Mouse (Mus musculus): ENCODE measurements around the gene Agbl4. TPM values are rescaled to one million over a fixed set of nuclear protein-coding genes. Genes with fewer than 3 reads are reported as not detected.

Agbl4 gene
- polyA plus RNA-seq, 2 experiments: 0.17 to 0.21 TPM

DNA sequence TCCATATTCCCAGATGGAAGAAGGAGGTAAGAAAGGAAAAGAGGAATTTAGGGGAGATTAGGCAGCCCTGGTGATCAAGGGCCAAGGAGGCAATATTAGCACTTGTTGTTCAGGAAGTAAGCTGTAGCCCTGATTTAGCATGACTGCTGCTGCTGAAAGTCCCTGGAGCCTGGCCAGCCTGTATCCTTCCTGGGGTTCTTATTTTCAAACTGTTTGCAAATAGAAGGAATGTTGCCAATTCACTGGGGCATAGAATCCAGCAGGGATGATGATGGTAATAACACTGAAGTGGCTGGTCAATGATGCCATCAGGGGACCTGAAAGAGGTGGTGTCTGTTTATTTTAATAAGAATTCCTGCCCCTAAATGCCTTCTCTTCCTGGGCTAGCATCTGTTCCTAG, 518.6 kb downstream of the Agbl4 start:
- no peak for DNase-seq (ENCODE audit: low spot score)
- H3K4me1 ChIP-seq (ENCODE audit: control insufficient read depth, insufficient read depth, low read length): no peaks in the 10 kb centered on the region
- H3K9me3 ChIP-seq (ENCODE audit: control insufficient read depth, low read length): no peaks in the 10 kb centered on the region
- H3K9ac ChIP-seq (ENCODE audit: low read depth, low read length, severe bottlenecking): no peak overlapping the region
- ATAC-seq (ENCODE audit: low FRiP score, low read depth): no peak
- no peaks in the 10 kb centered on the region for H3K27me3 ChIP-seq (ENCODE audit: control insufficient read depth, insufficient read depth, low read length)
- H3K4me2 ChIP-seq (replicated peaks; ENCODE audit: low read depth, low read length, severe bottlenecking): no peak overlapping the region
- H3K27ac ChIP-seq (replicated peaks; ENCODE audit: low read depth, low read length): no peak overlapping the region
- no peak overlapping the region for H3K4me3 ChIP-seq (replicated peaks; ENCODE audit: low read length)
- TF ChIP-seq POLR2A (IDR thresholded peaks at IDR 0.05; ENCODE audit: borderline replicate concordance, extremely low read depth, insufficient read depth, insufficient read length): no peak
- no peaks in the 10 kb centered on the region for H3K36me3 ChIP-seq (ENCODE audit: control insufficient read depth, insufficient read depth, low read length)

DNA sequence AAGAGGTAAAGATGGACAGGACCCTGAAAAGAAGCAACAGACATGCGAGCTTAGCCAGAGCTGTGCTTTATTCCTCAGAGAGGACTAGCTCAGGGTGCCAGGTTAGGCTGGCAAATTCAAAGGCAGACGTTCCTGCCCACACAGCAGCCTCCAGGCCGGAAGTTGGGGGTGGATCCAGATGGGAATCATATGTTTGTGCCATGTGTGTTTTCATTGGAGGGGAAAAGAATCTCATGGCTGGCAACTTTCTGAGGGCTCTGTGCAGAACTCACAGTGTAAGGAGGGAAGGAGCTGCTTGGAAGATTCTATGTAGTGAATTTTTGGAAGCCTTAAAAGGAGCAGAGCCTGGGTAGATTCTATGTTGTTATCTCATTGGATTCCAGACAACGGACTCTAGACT, 519.1 kb downstream of the Agbl4 start:
- Histone ChIP-seq H3K36me3 (ENCODE audit: control insufficient read depth, insufficient read depth, low read length) (no peaks in the 10 kb centered on the region), H3K9me3 (ENCODE audit: control insufficient read depth, low read length) (no peaks in the 10 kb centered on the region), H3K4me3 (replicated peaks; ENCODE audit: low read length) (no peak overlapping the region), H3K27me3 (ENCODE audit: control insufficient read depth, insufficient read depth, low read length) (no peaks in the 10 kb centered on the region), H3K4me1 (ENCODE audit: control insufficient read depth, insufficient read depth, low read length) (no peaks in the 10 kb centered on the region), H3K27ac (replicated peaks; ENCODE audit: low read depth, low read length) (no peak overlapping the region), H3K4me2 (replicated peaks; ENCODE audit: low read depth, low read length, severe bottlenecking) (no peak overlapping the region), H3K9ac (ENCODE audit: low read depth, low read length, severe bottlenecking) (no peak overlapping the region)
- ATAC-seq (ENCODE audit: low FRiP score, low read depth) (no peak), DNase-seq (ENCODE audit: low spot score) (no peak)
- WGBS: 37% methylated on average over 4 of the region's 4 CpGs
- no peak for TF ChIP-seq POLR2A (IDR thresholded peaks at IDR 0.05; ENCODE audit: borderline replicate concordance, extremely low read depth, insufficient read depth, insufficient read length)

DNA sequence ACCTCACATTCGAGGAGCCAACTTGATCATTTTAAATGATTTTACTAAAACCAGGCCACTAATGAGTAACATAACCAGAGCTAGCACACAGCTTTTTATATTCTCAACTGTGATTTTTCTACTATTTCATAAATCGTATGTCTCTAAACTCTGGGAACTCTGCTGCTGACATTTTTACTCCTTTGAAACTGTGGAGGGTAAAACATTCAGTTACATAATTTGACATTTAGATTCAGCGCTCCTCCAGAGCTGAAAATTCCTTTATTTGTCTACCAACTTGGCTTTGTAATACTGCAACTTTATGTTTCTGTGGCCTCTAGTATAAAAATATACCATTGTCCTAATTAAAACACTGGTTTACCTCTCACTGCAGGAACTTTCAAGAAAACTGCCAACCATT, 523.6 kb downstream of the Agbl4 start:
- H3K9me3 ChIP-seq (ENCODE audit: control insufficient read depth, low read length): no peaks in the 10 kb centered on the region
- DNase-seq (ENCODE audit: low spot score) (no peak), ATAC-seq (ENCODE audit: low FRiP score, low read depth) (no peak)
- no peak overlapping the region for H3K4me2 ChIP-seq (replicated peaks; ENCODE audit: low read depth, low read length, severe bottlenecking)
- no peaks in the 10 kb centered on the region for H3K36me3 ChIP-seq (ENCODE audit: control insufficient read depth, insufficient read depth, low read length)
- H3K9ac ChIP-seq (ENCODE audit: low read depth, low read length, severe bottlenecking): no peak overlapping the region
- no peaks in the 10 kb centered on the region for H3K27me3 ChIP-seq (ENCODE audit: control insufficient read depth, insufficient read depth, low read length)
- H3K27ac ChIP-seq (replicated peaks; ENCODE audit: low read depth, low read length): no peak overlapping the region
- TF ChIP-seq POLR2A (IDR thresholded peaks at IDR 0.05; ENCODE audit: borderline replicate concordance, extremely low read depth, insufficient read depth, insufficient read length): no peak
- no peaks in the 10 kb centered on the region for H3K4me1 ChIP-seq (ENCODE audit: control insufficient read depth, insufficient read depth, low read length)
- no peak overlapping the region for H3K4me3 ChIP-seq (replicated peaks; ENCODE audit: low read length)
- WGBS: 81% methylated on average over 3 of the region's 3 CpGs

- WGBS: 75% methylated on average over 2 of the region's 2 CpGs
- H3K36me3 ChIP-seq (ENCODE audit: control insufficient read depth, insufficient read depth, low read length): no peaks in the 10 kb centered on the region
- ATAC-seq (ENCODE audit: low FRiP score, low read depth) (no peak), DNase-seq (ENCODE audit: low spot score) (no peak)
- TF ChIP-seq POLR2A (IDR thresholded peaks at IDR 0.05; ENCODE audit: borderline replicate concordance, extremely low read depth, insufficient read depth, insufficient read length): no peak
- no peaks in the 10 kb centered on the region for H3K9me3 ChIP-seq (ENCODE audit: control insufficient read depth, low read length)
- no peak overlapping the region for H3K4me2 ChIP-seq (replicated peaks; ENCODE audit: low read depth, low read length, severe bottlenecking)
- no peaks in the 10 kb centered on the region for H3K4me1 ChIP-seq (ENCODE audit: control insufficient read depth, insufficient read depth, low read length)
- H3K27me3 ChIP-seq (ENCODE audit: control insufficient read depth, insufficient read depth, low read length): no peaks in the 10 kb centered on the region
- no peak overlapping the region for H3K4me3 ChIP-seq (replicated peaks; ENCODE audit: low read length)
- H3K27ac ChIP-seq (replicated peaks; ENCODE audit: low read depth, low read length): no peak overlapping the region
- H3K9ac ChIP-seq (ENCODE audit: low read depth, low read length, severe bottlenecking): no peak overlapping the region
These were observed 604.2 kb downstream of the Agbl4 start for GRCm38 (mm10) chr4:111001641-111002040.

DNA sequence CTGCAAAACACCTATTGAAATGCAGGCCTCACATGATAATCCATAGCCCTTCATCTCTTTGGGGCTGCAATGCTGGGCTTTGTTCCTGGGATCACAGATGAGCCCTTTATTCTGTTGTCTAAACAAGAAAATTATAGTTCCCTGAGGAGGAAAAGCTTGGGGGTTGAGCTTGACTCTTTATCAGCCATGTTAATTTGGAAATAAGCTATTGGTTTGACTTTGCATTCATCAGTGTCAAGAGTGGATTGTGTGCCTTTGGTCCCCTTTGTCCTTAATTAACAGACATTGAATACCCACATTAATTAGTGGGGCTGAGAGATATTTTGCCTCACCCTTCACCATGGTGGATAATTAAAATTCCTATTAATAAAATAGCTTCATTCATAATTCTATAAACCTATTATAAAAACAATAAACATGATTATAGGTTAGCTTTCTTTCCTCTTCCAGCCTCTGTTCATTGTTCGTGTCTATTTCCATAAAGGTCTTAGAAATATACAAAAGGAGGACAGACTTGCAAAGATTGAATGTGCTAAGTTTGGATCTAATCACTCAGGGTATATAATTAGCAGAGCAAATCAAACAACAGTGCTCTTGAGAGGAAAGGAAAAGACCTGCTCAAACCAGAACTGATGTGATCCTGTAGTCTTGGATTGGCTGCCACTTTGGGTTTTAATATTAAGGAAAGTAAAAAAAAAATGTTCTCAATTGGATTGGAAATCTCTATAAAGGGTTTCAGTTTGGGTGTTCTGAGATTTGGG, 607.4 kb downstream of the Agbl4 start:
- H3K36me3 ChIP-seq (ENCODE audit: control insufficient read depth, insufficient read depth, low read length): no peaks in the 10 kb centered on the region
- H3K27me3 ChIP-seq (ENCODE audit: control insufficient read depth, insufficient read depth, low read length): no peaks in the 10 kb centered on the region
- H3K4me2 ChIP-seq (replicated peaks; ENCODE audit: low read depth, low read length, severe bottlenecking): no peak overlapping the region
- no peaks in the 10 kb centered on the region for H3K4me1 ChIP-seq (ENCODE audit: control insufficient read depth, insufficient read depth, low read length)
- ATAC-seq (ENCODE audit: low FRiP score, low read depth) (no peak), DNase-seq (ENCODE audit: low spot score) (no peak)
- WGBS: 73% methylated on average over 1 of the region's 1 CpGs
- TF ChIP-seq POLR2A (IDR thresholded peaks at IDR 0.05; ENCODE audit: borderline replicate concordance, extremely low read depth, insufficient read depth, insufficient read length): no peak
- H3K27ac ChIP-seq (replicated peaks; ENCODE audit: low read depth, low read length): no peak overlapping the region
- no peak overlapping the region for H3K9ac ChIP-seq (ENCODE audit: low read depth, low read length, severe bottlenecking)
- H3K9me3 ChIP-seq (ENCODE audit: control insufficient read depth, low read length): no peaks in the 10 kb centered on the region
- H3K4me3 ChIP-seq (replicated peaks; ENCODE audit: low read length): no peak overlapping the region
